Mouse (Mus musculus): Measurements from ENCODE around the gene Cttnbp2.

Gene Cttnbp2

DNA sequence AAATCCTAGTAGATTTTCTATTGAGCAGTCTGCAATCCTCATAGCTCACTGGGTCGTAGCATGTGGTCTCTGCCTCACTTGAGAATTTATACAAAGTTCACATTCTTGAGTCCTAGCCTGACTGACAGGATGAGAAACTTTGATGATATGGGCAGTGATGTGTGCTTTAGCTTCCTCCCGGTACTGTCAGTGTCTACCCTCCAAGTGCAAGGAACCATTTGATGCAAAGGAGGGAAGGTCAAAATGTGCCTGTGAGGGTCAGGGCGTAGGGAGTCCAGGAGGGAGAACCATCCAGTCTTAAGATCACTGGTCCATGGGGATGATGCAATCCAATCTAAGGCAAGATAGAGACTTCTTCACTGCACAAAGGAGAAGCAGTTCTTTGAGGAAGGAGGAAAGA lies 179.2 kb downstream of the Cttnbp2 start:
- TF ChIP-seq GATA4 (IDR thresholded peaks at IDR 0.05; ENCODE audit: insufficient replicate concordance, low read length): no peak

DNA sequence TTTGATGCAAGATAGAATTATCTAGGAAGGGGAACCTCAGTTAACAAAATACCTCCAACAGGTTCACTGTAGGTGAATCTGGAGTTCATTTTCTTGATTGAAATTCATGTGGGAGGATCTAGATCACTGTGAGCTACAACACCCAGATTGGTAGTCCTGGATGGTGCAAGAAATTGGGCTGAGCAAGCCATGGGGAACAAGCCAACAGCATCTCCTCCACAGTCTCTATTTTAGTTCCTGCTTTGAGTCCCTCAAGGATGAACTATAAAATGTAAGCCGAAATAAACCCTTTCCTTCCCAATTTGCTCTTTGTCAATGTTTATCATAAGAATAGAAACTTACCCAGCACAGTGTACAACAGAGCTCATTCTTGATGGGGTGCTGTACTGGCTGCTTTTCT lies 191.7 kb downstream of the Cttnbp2 start:
- no peak for TF ChIP-seq GATA4 (IDR thresholded peaks at IDR 0.05; ENCODE audit: insufficient replicate concordance, low read length)

All from liver, adult (tissue).